Mouse (Mus musculus) granulocyte monocyte progenitor cell, adult 5-6 weeks (primary cell): Measurements from ENCODE around the gene Tlr5. TPM values are rescaled to one million over a fixed set of nuclear protein-coding genes. Genes with fewer than 3 reads are reported as not detected.

Experiments used
- ATAC-seq: replicated peaks from 2 replicates; pipeline ENCODE4 v1.8.0; 2016; ENCODE audit warnings: mild to moderate bottlenecking, moderate TSS enrichment, inconsistent platforms; ENCODE audit not compliant: poor library complexity, severe bottlenecking
- total RNA-seq, 2 experiments: library from RNA; stranded (forward) in 1 of 2; stranded (reverse) in 1 of 2; fragments of 200-712, 200-1000 nt in 1 of 2; fragments of >200 nt in 1 of 2; fragmentation: Nextera tagmentation in 1 of 2; gene quantifications; 2 replicates each; pipeline ENCODE4 v1.2.3; 2014 to 2017

Tlr5 gene
- total RNA-seq, 2 experiments from 2014 or later, result 0.82 to 1.5 TPM

DNA sequence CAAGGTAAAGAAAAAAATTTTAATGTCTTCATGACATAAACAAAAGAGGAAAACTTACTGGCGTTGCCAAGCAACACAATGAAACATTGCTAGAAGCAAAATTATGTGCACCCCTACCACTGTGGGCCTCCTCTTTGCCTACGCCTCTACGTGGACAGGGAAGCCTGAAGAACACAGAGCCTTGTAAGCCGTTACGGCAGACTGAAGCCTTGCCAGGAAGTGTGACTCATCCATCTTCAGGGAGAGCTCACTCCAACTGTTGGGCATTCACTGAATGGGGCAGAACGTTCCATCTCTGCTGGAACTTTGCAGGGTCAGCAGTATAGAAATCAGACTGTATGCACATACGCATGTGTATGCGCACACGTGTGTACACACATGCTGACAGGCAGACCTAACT lies 3.3 kb upstream of the Tlr5 start:
- peak; percentile 66 for ATAC-seq

DNA sequence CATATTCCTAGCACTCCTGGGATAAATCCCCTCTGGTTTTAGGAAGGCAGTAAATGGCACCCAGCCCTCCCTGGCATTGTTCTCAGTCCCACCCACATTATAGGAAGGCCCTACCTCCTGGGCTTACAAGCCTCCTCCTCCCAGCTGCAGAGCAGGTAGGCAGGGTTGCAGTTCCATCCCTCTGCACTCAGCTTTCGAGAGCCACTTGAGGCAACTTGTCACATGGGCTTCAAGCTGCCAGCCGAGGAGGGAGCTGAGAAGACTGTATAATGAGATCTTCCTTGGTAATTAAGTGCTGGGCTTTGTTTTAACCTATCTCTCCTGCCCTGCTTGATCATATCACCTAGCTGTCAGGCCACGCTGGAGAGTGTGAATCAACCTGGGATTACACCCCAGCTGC lies 1.4 kb upstream of the Tlr5 start:
- ATAC-seq, result no peak

DNA sequence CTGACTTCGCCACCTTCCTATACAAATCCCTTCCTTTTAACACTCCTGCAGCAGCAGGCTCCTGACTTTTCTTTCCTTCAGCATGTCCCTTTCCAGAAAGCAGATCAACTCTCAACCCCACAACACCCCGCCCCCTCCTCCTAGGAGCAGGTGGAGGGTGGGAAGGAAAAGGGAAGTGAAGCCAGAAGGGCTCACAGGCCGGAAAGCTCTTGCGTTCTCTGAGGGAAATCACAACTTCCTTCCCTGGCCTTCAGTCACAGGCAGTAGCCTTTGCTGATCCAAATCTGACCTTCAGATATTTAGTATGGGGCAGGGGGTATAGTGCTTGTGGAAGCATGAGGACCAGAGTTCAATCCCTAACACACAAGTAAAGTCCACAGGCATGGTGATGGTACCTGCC lies 921 bp upstream of the Tlr5 start:
- peak; percentile 76 for ATAC-seq

DNA sequence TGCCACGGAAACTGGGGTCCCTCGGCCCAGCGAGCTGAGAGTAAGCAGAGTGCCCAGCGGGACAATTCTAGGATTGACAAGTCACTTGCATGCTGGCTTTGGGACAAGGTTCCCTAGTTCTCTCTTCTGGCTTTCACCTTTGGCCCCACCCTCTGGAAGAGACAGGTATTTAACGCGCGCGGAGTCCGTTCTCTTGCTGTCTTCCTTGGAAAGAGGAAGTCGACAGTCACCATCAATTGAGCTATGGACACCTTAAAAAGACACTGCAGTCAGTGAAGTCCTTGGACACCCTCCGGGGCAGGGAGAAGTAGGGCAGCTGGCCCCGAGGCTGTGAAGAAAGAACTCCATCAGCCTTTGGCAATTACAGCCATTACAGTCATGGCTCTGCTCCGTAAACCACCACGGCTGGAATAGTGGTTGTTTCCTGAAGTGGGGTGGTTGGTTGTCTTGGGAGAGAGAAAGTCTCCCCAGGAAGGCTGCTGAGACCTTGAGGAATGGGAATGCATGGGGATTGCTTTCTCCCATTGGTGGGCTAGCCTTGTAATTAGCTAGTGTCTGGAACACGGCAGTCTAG lies 546 bp downstream of the Tlr5 start:
- peak; percentile 31 for ATAC-seq

DNA sequence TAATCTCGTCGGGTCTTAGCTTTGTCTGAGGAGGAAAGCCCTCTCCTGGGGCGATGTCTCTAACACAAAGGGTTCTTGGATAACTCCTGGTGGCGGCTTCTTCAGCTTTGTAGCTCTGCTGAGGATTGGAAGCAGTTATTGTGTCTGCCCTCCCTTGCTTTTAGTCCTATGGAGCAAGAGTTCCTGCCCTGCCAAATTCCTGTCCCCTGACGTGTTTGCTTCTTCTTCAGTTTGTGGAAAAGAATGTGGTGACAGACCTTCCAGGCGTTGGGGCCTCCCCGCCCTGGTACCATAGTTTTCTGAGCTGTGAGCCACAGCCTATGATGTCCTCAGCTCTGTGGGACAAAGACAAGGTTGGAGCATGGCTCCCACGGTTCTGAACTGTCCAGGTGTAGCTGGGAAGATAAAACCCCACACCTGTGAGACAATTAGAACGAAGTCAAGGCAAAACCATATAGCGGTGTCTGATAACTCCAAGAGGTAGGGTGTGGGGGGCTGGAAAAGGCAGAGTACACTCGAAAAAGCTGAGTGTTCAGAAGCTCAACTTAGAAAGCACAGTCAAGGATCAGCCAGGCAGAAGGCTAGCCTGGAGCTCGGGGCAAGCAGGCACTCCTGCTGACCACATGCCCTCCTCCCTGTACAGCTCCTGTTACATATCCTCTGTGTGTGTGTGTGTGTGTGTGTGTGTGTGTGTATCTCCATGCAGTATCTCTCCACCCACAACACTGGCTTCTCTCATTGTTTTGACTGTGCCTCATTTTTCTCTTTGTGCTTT lies 1.8 kb downstream of the Tlr5 start:
- no peak for ATAC-seq

DNA sequence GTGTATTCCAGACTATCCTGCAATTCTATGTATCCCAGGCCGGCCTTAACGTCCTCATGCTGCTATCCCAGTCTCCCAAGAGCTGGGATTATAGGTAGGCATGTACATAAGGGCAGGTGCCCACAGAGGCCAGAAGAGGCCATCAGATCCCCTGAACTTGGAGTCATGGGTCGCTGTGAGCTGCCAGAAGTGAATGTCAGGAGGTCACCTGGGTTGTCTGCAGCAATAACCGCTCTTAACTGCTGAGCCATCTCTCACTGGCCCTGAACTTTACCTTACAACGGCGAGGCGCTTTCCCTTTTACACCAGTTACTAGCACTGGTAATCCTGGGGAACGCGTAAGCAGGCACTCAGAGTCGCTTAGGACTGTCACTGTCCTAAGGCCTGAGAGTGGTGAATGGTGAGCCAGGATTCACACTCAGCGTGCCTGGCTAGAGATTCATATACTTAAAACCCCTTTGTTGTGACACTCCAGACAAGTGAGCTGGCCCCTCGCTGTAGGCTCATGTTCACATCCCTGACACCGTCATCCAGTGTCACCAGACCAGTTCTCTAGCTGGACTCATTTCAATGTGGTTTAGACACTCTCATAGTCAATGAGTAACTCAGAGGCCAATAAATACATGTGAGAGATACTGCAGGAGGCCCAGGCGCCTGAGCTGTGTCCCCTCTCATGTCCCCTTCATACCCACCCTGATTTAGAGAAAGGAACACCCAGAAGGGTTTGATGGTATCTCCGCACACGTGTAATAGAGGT lies 2.6 kb downstream of the Tlr5 start:
- ATAC-seq, result no peak

DNA sequence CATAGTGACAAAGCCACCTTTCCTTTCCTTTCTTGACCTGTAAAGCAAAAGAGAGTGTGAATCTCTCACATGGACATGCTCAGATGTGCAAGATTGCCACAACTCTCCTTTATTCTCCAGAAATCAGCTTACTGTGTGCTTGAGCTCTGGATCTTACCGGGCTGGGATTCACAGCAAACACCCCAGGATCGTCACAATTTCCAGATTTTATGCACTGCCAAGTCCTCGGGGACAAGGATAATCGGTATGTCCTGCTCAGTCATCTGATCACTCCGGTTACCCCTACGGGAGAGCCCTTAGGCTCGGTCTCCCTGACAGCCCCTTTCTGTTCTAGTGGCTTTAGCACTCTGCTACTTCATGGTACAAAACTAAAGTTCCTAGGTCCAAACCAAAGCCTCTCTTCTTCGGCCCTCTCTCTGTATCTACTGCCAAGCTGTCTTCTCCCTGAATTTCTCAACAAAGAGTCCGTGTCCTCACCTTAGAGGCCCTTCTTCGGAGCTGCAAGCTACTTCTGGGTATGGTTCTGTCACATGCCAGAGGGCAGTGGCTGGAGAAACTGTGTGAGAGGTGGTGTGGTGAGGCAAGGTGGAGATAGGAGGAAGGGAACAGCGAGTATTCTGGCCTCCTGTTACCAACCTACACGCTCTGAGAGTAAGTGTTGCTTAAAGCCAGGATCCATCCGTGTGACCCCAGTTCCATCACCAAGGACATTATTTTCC lies 3.4 kb downstream of the Tlr5 start:
- ATAC-seq, result no peak

DNA sequence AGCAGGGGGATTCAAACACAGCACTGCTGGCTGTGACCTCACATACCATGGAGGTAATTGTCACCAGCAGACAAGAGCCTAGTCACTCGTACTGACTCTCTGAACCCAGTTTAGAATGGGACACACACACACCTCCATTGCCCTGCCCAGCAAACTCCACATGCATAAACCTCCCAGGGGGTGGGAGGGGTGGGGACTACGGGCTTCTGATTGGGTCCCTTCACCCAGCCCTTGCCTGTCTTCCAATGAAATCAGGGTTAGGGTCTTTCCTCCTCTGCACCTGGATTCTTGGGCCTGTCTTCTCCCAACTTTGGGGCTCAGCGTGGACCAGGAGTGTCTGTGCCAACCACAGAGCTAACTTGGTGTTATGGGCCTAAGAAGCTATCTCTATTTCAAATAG lies 4.2 kb downstream of the Tlr5 start:
- no peak for ATAC-seq

DNA sequence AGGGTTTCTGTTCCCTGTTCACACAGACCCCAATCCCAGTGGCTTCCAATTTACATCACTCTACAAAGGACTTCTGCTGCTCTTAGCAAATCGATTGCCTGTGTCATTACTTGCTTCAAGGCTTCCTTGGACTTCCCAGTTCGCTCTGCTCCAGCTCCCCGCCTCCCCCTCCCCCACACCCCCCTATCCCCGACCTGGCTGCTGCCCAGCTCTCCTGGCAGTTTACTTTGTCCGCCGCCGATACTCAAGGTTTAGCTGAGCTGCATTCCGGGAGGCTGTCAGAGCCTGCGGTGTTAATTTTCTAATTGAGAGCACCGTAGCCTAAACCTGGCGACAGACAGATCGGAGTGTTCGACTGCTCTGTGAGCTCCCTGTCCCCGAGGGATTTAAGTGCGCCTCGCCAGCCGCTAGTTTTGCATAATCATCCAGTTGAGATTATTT lies 4.7 kb downstream of the Tlr5 start:
- peak; percentile 26 for ATAC-seq

DNA sequence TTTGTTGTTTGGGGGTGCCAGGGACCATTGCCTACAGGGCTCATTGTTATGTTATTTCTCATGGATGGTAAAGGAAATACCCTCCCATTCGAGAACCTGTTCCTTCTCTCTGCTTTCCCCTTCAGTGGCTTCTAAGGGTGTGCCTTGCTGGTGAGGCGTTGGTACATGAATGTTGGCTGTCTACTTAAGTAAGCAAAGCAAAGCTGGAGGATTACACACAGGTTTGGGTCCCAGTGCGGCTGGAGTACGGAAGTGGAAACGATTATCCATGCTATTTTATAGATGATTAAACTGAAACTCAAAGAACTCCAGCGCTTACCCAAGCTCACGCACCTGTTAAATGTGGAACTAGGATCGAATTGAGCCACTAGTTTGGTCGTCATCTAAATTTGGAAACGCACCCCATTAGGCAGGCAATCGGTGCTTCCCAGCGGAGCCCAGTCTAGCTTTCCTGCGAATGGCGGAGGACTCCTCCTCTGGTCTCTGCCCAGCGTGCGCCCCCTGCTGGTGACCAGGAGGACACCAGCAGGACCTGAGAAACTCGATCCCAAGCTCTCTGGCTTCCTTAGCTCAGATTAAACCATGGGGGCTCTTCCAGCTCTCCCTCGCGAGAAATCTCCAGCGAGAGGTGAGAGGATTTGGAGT lies 5.3 kb downstream of the Tlr5 start:
- ATAC-seq, result peak; percentile 81

DNA sequence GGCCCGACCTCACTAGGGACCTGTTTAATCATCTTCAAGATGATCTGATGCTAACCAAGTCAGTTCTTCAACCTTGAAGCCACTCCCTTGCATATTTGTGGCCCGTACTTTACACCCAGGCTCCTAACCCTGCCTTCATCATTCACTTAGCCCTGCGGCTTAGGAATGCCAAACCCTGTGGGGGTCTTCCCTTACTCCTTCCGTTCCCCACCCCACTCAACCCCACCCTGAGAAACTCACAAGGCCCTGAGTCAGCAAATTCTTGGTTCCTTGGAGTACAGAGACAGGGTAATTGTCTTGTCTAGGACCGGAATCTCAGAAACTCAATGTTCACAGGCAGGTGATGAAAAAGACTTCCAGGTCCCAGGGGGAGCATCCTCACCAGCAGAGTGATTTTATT lies 6.5 kb downstream of the Tlr5 start:
- no peak for ATAC-seq

DNA sequence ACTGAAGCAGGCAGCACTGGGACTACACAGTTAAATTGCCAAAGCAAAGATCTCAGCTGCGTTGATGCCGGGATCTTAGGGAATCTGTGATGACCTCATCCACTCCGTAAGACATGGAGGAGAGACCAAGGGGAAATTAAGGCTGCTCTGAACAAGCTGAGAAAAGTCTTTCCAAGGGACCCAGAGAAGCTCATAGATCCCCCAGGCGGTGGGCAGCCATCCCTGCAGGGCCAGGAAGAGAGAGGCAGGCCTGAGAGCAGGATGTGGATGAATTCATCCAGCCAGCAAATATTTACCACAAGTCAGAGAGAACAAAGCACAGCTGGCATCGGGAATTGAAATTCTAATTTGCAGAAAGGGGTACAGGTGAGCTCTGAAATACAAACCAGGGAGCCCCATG lies 8.7 kb downstream of the Tlr5 start:
- no peak for ATAC-seq

DNA sequence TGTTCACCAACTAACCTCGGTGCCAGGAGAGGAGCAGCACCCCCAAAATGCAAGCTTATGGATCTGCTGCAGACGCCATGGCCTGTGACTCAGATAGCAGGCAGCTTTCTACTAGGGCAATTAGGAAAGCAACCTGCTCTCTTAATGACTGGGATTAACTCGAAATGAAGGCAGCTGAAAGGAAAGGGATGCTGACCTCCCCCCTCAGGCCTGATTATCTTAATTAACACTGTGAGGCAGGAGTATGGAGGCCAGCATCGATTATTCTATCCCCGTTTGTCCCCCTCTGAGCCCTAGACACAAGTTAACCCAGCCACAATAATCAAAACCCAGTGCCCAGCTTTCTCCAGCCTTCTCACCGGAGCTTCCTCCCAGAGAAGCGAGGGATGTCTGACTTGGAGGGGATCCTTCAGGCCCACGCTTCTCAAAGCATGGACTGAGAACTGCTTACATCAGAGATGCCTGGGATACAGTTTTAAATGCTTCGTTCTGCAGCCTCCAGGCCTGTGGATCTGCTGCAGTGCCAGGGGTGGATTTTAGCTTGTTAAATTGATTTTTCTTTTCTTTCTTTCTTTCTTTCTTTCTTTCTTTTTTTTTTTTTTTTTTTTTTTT lies 10.4 kb downstream of the Tlr5 start:
- no peak for ATAC-seq

DNA sequence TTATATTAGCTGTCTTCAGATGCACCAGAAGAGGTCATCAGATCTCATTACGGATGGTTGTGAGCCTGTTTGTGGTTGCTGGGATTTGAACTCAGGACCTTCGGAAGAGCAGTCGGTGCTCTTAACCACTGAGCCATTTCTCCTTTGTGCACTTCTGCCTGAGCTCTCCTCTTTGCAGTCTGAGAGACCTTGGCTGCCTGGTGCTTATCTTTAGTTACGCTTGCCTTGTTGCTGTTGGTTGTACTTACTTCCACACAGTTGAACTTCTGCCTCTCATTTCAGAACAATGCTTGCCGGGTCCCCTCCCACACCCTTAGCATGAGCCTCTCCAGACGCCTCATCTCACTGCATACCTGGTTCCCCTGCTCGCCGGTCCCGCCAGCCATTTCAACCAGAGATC lies 14.1 kb downstream of the Tlr5 start:
- ATAC-seq, result no peak

DNA sequence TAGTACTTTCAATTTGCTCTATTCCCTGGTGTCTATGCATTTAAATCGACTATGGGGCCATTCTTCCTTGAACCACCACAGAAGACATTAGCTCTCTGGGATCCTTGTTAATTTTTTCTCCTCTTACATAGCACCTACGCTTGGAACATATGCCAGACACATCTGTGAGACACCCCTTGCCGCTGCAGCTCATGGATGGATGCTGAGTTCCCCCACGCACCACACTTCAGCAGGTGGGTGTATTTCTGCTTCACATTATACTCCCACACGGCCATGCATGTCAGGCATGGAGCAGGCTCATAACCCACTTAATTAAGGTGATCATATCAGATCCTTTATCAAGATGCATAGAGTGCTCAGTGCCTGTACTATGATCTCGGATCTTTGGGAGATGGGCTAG lies 17.7 kb downstream of the Tlr5 start:
- no peak for ATAC-seq

DNA sequence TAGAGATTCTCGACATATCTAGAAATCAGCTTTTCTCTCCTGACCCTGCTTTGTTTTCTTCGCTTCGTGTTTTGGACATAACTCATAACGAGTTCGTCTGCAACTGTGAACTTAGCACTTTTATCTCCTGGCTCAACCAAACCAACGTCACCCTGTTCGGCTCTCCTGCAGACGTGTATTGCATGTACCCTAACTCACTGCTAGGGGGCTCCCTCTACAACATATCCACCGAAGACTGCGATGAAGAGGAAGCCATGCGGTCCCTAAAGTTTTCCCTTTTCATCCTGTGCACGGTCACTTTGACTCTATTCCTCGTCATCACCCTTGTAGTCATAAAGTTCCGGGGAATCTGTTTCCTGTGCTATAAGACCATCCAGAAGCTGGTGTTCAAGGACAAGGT lies 20.2 kb downstream of the Tlr5 start:
- 0 out of 2 replicates have a peak, but pooled peaks have one; percentile 27 for ATAC-seq

DNA sequence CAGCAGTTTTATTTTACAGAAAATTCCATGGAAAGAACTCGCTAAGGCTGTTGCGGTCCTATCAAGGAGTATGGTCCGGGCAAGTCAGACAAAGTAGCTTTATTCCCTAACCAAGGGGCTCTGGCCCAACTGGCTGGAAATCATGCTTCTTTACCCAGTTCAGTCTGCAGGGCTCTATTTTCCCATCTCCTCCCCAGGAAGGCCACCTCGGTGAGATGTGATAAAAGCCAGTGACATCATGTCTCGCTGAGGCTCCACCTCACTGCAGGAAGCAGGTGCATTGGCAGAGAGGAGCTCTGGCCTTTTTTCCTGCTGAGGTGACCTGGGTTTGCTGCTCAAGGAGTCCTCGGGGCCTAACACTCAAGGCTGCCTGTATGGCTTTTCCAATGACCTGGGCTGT lies 26.1 kb downstream of the Tlr5 start:
- no peak for ATAC-seq

DNA sequence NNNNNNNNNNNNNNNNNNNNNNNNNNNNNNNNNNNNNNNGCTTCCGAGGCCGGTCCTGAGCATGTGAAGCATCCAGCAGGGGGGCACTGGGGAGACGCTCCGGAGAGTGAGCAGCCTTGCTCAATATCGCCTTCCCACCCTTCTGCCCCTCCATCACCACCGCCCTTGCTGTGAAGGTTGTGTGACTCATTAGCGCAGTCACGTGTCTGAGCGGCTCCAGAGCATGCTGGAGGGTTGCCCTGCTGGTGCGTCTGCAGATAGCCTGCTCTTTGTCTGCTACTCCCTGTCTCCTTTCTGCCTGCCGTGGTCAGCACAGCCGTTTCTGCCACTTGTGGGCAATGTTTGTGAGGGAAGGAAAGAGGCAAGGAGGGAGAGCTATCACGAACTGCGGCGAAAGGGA lies 28.4 kb downstream of the Tlr5 start:
- ATAC-seq, result peak; percentile 100

DNA sequence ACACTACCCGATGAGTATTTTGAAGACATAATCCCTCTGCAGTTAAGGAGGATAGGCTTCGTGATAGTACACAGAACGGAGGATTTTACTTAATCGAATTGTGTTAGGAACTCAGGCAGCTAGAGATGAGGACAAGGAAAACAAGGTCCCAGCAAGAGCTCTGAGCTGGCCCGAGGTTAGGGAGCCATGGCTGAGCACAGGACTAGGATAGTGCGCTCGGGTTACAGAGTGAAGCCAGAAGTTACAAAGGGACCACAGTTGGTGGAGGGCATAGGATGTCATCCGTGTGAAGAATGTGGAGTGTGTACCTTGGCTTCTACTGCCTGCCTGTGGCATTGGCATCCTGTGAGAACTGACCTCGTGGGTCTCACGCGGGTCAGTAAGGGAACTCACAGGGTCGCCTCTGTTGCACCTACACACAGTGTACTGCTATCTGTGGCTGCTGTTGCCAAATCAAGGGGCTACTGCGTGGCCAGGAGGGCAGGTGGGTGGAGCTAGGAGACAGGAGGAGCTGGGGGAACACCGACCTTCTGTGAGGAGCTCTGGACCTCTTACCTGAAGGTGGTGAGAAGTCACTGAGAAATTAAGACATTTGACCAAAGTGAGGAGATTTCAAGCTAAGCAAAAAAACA lies 29.0 kb downstream of the Tlr5 start:
- peak; percentile 21 for ATAC-seq
